Mouse (Mus musculus): ENCODE measurements around the gene Tspear.
"Not testable (repeated sequence)": the region's sequence is repeated elsewhere in the genome, so short reads cannot be mapped to it uniquely, and the experiment has no call there.

The Tspear gene

GRCm38 (mm10) chr10:77685895-77686664 lies at the start of gene Tspear:
Gene Tspear (plus strand): TSS chr10:77686569.
- no peak for DNase-seq

- DNase-seq = no peak
Observed at GRCm38 (mm10) chr10:77638956-77639355, 47.4 kb upstream of the Tspear start.

GRCm38 (mm10) chr10:77643160-77643559 lies 43.2 kb upstream of the Tspear start:
- no peak for DNase-seq

- DNase-seq = no peak
Observed at GRCm38 (mm10) chr10:77645571-77645970, 40.8 kb upstream of the Tspear start.

- no peak for DNase-seq
Observed at GRCm38 (mm10) chr10:77647461-77647860, 38.9 kb upstream of the Tspear start.

- DNase-seq = no peak
Observed at GRCm38 (mm10) chr10:77647901-77648300, 38.5 kb upstream of the Tspear start.

- DNase-seq = no peak
Observed at GRCm38 (mm10) chr10:77652046-77652445, 34.3 kb upstream of the Tspear start.

- no peak for DNase-seq
Observed at GRCm38 (mm10) chr10:77658286-77658994, 27.9 kb upstream of the Tspear start.

- no peak for DNase-seq
Observed at GRCm38 (mm10) chr10:77663949-77664665, 22.3 kb upstream of the Tspear start.

GRCm38 (mm10) chr10:77666342-77666741 lies 20.0 kb upstream of the Tspear start:
- DNase-seq = peak in 1 of 2 experiments; percentile 34

- DNase-seq = no peak
Observed at GRCm38 (mm10) chr10:77667402-77667801, 19.0 kb upstream of the Tspear start.

GRCm38 (mm10) chr10:77670710-77671109 lies 15.7 kb upstream of the Tspear start:
- no peak for DNase-seq

- DNase-seq = no peak
Observed at GRCm38 (mm10) chr10:77671519-77671918, 14.8 kb upstream of the Tspear start.

- peak; percentile 43 to 70 for DNase-seq
Observed at GRCm38 (mm10) chr10:77673765-77674164, 12.6 kb upstream of the Tspear start.

- no peak for DNase-seq
Observed at GRCm38 (mm10) chr10:77677562-77677961, 8.8 kb upstream of the Tspear start.

- no peak for DNase-seq
Observed at GRCm38 (mm10) chr10:77682994-77683393, 3.4 kb upstream of the Tspear start.

GRCm38 (mm10) chr10:77684181-77684580 lies 2.2 kb upstream of the Tspear start:
- DNase-seq = no peak

GRCm38 (mm10) chr10:77687021-77687420 lies 652 bp downstream of the Tspear start:
- no peak for DNase-seq

GRCm38 (mm10) chr10:77690356-77690807 lies 4.0 kb downstream of the Tspear start, which contains the start of gene Gm19402:
Gene Gm19402 (minus strand): TSS chr10:77690757.
- DNase-seq = not testable (repeated sequence)

- no peak for DNase-seq
Observed at GRCm38 (mm10) chr10:77697133-77697532, 10.8 kb downstream of the Tspear start, which contains the start of gene Gm9508. Gene Gm9508 (minus strand): TSS chr10:77697233.

- DNase-seq = no peak
Observed at GRCm38 (mm10) chr10:77706326-77706725, 20.0 kb downstream of the Tspear start, which contains the start of gene Gm10272. Gene Gm10272 (plus strand): TSS chr10:77706626.

- DNase-seq = no peak
Observed at GRCm38 (mm10) chr10:77709831-77710230, 23.5 kb downstream of the Tspear start.

- DNase-seq = not testable (repeated sequence)
Observed at GRCm38 (mm10) chr10:77711157-77711556, 24.8 kb downstream of the Tspear start, which contains the start of gene Gm10024. Gene Gm10024 (plus strand): TSS chr10:77711457.

Data from thymus, adult 18-20 months (tissue).